Mouse (Mus musculus) G1E (cell line): Measurements from ENCODE around the gene Dop1b. TPM values are rescaled to one million over a fixed set of nuclear protein-coding genes. Genes with fewer than 3 reads are reported as not detected.
"Not testable (repeated sequence)": the region's sequence is repeated elsewhere in the genome, so short reads cannot be mapped to it uniquely, and the experiment has no call there.

ENCODE experiments used
- ATAC-seq: 2 replicates; pipeline ENCODE4 v1.8.0; 2016; ENCODE audit warnings: mild to moderate bottlenecking; ENCODE audit not compliant: insufficient number of reproducible peaks, poor library complexity, low FRiP score, severe bottlenecking; ENCODE audit errors: extremely low read depth
- DNase-seq: peaks from one replicate; pipeline ENCODE4 v3.0.0; 2012; ENCODE audit warnings: low spot score
- H3K27me3 ChIP-seq: 2 replicates; pipeline ENCODE4 v1.6.1; 2012; ENCODE audit warnings: mild to moderate bottlenecking, low read length, inconsistent platforms; ENCODE audit not compliant: insufficient read depth
- H3K36me3 ChIP-seq: replicated peaks from 2 replicates; pipeline ENCODE3; 2012; ENCODE audit warnings: mild to moderate bottlenecking, inconsistent platforms
- H3K4me1 ChIP-seq: 2 replicates; pipeline ENCODE4 v1.6.1; 2012; ENCODE audit warnings: low read depth, low read length, inconsistent platforms, mixed read lengths; ENCODE audit not compliant: insufficient read depth
- H3K4me3 ChIP-seq: 2 replicates; pipeline ENCODE4 v1.5.1; 2012; ENCODE audit warnings: low read depth, mild to moderate bottlenecking, inconsistent platforms, low read length, moderate library complexity, mixed read lengths
- H3K9me3 ChIP-seq: replicated peaks from 2 replicates; pipeline ENCODE4 v1.6.1; 2012; ENCODE audit warnings: inconsistent platforms
- CTCF ChIP-seq: IDR thresholded peaks from 2 replicates; pipeline ENCODE4 v1.5.1; 2012; ENCODE audit warnings: low read depth, low read length, inconsistent platforms, mixed read lengths
- GATA1 ChIP-seq: IDR thresholded peaks from 2 replicates; pipeline ENCODE4 v1.6.1; 2012; ENCODE audit warnings: borderline replicate concordance, low read length, inconsistent platforms, mixed read lengths
- GATA2 ChIP-seq: IDR thresholded peaks from 2 replicates; pipeline ENCODE4 v1.6.1; 2012; ENCODE audit warnings: low read depth, low read length, inconsistent platforms, borderline replicate concordance
- POLR2AphosphoS5 ChIP-seq: IDR thresholded peaks from 2 replicates; pipeline ENCODE4 v1.6.1; 2012; ENCODE audit warnings: low read depth, low read length, inconsistent platforms; ENCODE audit not compliant: insufficient replicate concordance
- TAL1 ChIP-seq: conservative IDR thresholded peaks from 2 replicates; pipeline ENCODE4 v1.6.1; 2012; ENCODE audit warnings: low read depth, low read length, inconsistent platforms, mixed read lengths
- polyA plus RNA-seq: library from polyadenylated mRNA; stranded (reverse); fragments of >175 nt; gene quantifications from 2 replicates; pipeline ENCODE4 v1.2.3, GENCODE M21; 2012
- total RNA-seq, 2 experiments: library from RNA; stranded (forward) in 1 of 2; stranded (reverse) in 1 of 2; fragments of 200-1000 nt in 1 of 2; fragments of >200 nt in 1 of 2; fragmentation: Nextera tagmentation in 1 of 2; gene quantifications; 2 replicates each; pipeline ENCODE4 v1.2.3; 2014 to 2017

Gene Dop1b
- total and polyA plus RNA-seq, 3 experiments, result 1.2 to 3.2 (median 1.6) TPM

- Histone ChIP-seq H3K27me3 (peaks cover 23% of the 10 kb centered on the region; the same call in 1 of the 2 replicates), H3K4me1 (peaks cover 52% of the 10 kb centered on the region), H3K9me3 (no peaks in the 10 kb centered on the region), H3K4me3 (no peak overlapping the region), H3K36me3 (no peaks in the 10 kb centered on the region)
- DNase-seq, result no peak
- ATAC-seq, result no peak
- TF ChIP-seq CTCF (no peak), TAL1 (no peak), POLR2AphosphoS5 (no peak), GATA1 (no peak), GATA2 (no peak)
Observed at GRCm38 (mm10) chr16:93777247-93777999, 65.7 kb downstream of the Dop1b start.

- peaks cover 23% of the 10 kb centered on the region; the same call in 1 of the 2 replicates for H3K27me3 ChIP-seq
- H3K4me3 ChIP-seq, result not testable (repeated sequence)
Observed at GRCm38 (mm10) chr16:93778393-93778792, 66.7 kb downstream of the Dop1b start.

GRCm38 (mm10) chr16:93779554-93779953 is 67.8 kb downstream of the Dop1b start:
- H3K9me3 ChIP-seq, result peaks cover 3% of the 10 kb centered on the region; the same call in 1 of the 2 replicates
- no peak for ATAC-seq
- no peaks in the 10 kb centered on the region for H3K36me3 ChIP-seq
- H3K27me3 ChIP-seq, result peaks cover 27% of the 10 kb centered on the region; the same call in 1 of the 2 replicates
- no peak for DNase-seq
- TF ChIP-seq POLR2AphosphoS5 (no peak), GATA1 (no peak), GATA2 (no peak), CTCF (no peak), TAL1 (no peak)
- H3K4me3 ChIP-seq, result no peak overlapping the region
- H3K4me1 ChIP-seq, result peaks cover 47% of the 10 kb centered on the region

More at GRCm38 (mm10) chr16:93778393-93778792, 66.7 kb downstream of the Dop1b start:
- DNase-seq, H3K9me3 ChIP-seq, H3K36me3 ChIP-seq, ATAC-seq: not testable (repeated sequence)
- peaks cover 52% of the 10 kb centered on the region for H3K4me1 ChIP-seq

- DNase-seq (no peak), ATAC-seq (no peak)
- Histone ChIP-seq H3K4me1 (peaks cover 34% of the 10 kb centered on the region), H3K36me3 (no peaks in the 10 kb centered on the region), H3K9me3 (peaks cover 9% of the 10 kb centered on the region), H3K4me3 (peak overlapping the region; percentile 28; the same call in 1 of the 2 replicates), H3K27me3 (peaks cover 24% of the 10 kb centered on the region; the same call in 1 of the 2 replicates)
- TF ChIP-seq GATA2 (no peak), TAL1 (no peak), POLR2AphosphoS5 (no peak), GATA1 (no peak), CTCF (no peak)
Observed at GRCm38 (mm10) chr16:93780660-93781479, 69.2 kb downstream of the Dop1b start.

- peaks cover 27% of the 10 kb centered on the region for H3K9me3 ChIP-seq
- peaks cover 12% of the 10 kb centered on the region; the same call in 1 of the 2 replicates for H3K27me3 ChIP-seq
- no peaks in the 10 kb centered on the region for H3K36me3 ChIP-seq
- H3K4me3 ChIP-seq, result no peak overlapping the region
- peaks cover 41% of the 10 kb centered on the region for H3K4me1 ChIP-seq
- no peak for DNase-seq
- no peak for TF ChIP-seq GATA1
- TF ChIP-seq TAL1, result no peak
- no peak for TF ChIP-seq GATA2
- TF ChIP-seq POLR2AphosphoS5, result no peak
- no peak for TF ChIP-seq CTCF
- ATAC-seq, result no peak
Observed at GRCm38 (mm10) chr16:93784175-93784574, 72.5 kb downstream of the Dop1b start.

- Histone ChIP-seq H3K4me3 (no peak overlapping the region), H3K36me3 (no peaks in the 10 kb centered on the region), H3K27me3 (peaks cover 12% of the 10 kb centered on the region; the same call in 1 of the 2 replicates), H3K4me1 (peaks cover 38% of the 10 kb centered on the region), H3K9me3 (peaks cover 29% of the 10 kb centered on the region)
- TF ChIP-seq GATA2, result no peak
- peak; percentile 55 for TF ChIP-seq CTCF
- TF ChIP-seq GATA1, result no peak
- no peak for TF ChIP-seq POLR2AphosphoS5
- TF ChIP-seq TAL1, result no peak
- ATAC-seq (no peak), DNase-seq (no peak)
Observed at GRCm38 (mm10) chr16:93785805-93786204, 74.1 kb downstream of the Dop1b start.
